Mouse (Mus musculus): ENCODE data around the gene Sec14l2.

GRCm38 (mm10) chr11:4148120-4148519 is 24.9 kb upstream of the Sec14l2 start:
- TF ChIP-seq POLR2A (IDR thresholded peaks at IDR 0.05; ENCODE audit: low read depth, low read length) (no peak), POLR2AphosphoS2 (IDR thresholded peaks at IDR 0.05; ENCODE audit: low read depth, low read length) (no peak), CTCF (conservative IDR thresholded peaks at IDR 0.05 in 1 of 2, IDR thresholded peaks at IDR 0.05 in 1 of 2; ENCODE audit: low read depth in 2 of 2, low read length in 2 of 2) (no peak), USF1 (IDR thresholded peaks at IDR 0.05; ENCODE audit: low read depth, low read length) (no peak), JUND (conservative IDR thresholded peaks at IDR 0.05; ENCODE audit: low read depth, low read length) (no peak), ZMIZ1 (IDR thresholded peaks at IDR 0.05; ENCODE audit: low read depth, low read length) (no peak), JUN (IDR thresholded peaks at IDR 0.05; ENCODE audit: insufficient read depth, low read depth, low read length) (no peak), ZNF384 (IDR thresholded peaks at IDR 0.05; ENCODE audit: low read depth, low read length) (no peak), MYC (IDR thresholded peaks at IDR 0.05; ENCODE audit: low read depth, low read length) (no peak), TBP (conservative IDR thresholded peaks at IDR 0.05; ENCODE audit: low read depth, low read length) (no peak), MAZ (IDR thresholded peaks at IDR 0.05; ENCODE audit: low read depth, low read length) (no peak), EP300 (IDR thresholded peaks at IDR 0.05; ENCODE audit: low read length) (no peak)

Measured in CH12.LX (cell line).